Mouse (Mus musculus) kidney, adult 2 months (tissue): ENCODE results near the gene Gm21985.

Experiments
- CTCF ChIP-seq: fragments of 200-500 bp; conservative IDR thresholded peaks from 2 replicates; pipeline ENCODE4 v1.5.1; 2011; ENCODE audit warnings: low read depth, mild to moderate bottlenecking, control low read depth, low read length, moderate library complexity, mixed read lengths; ENCODE audit not compliant: insufficient read depth, insufficient read length
- POLR2A ChIP-seq: fragments of 200-500 bp; IDR thresholded peaks from one replicate; pipeline ENCODE4 v1.6.1; 2011; ENCODE audit warnings: low read depth, low read length, control low read depth

DNA sequence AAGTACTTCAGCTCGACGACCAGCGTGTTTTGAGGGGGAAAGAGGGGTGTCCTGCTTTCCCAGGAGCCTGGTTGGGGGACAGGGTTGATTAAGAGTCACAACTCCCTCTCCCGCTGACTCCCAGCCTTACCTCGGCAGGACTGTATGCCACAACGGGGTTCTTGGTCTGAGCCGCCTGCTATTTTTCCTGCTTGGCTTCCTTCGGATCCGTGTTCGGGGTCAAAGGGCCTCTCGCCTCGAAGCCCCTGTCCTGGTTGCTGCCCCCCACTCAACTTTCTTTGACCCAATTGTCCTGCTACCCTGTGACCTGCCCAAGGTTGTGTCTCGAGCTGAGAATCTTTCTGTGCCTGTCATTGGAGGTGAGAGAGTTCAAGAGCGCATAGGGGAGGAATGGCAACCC lies 24.3 kb upstream of the Gm21985 start:
- TF ChIP-seq POLR2A (no peak), CTCF (no peak)
